Mouse (Mus musculus) ES-E14 (cell line): ENCODE results near the gene Sox18. TPM values are rescaled to one million over a fixed set of nuclear protein-coding genes. Genes with fewer than 3 reads are reported as not detected.
A peak's percentile ranks its signal among the peaks of the same experiment; 100 is the strongest.

Source experiments
- DNase-seq: peaks from one replicate; pipeline ENCODE4 v3.0.0-alpha.2; 2013; ENCODE audit warnings: low read depth, low spot score
- H3K27ac ChIP-seq: 2 replicates; pipeline ENCODE4 v1.5.1; 2012; ENCODE audit warnings: low read depth, mild to moderate bottlenecking, low read length, moderate library complexity, mixed read lengths; ENCODE audit not compliant: poor library complexity, insufficient read depth, severe bottlenecking
- H3K36me3 ChIP-seq: 2 replicates; pipeline ENCODE4 v1.6.1; 2012; ENCODE audit warnings: mild to moderate bottlenecking, low read length, moderate library complexity, mixed read lengths; ENCODE audit not compliant: control insufficient read depth, poor library complexity, insufficient read depth, severe bottlenecking
- H3K4me1 ChIP-seq, 2 experiments: fragments of 150-350 bp in 1 of 2; sonication (generic) in 1 of 2; 2 replicates each; pipeline ENCODE4 v1.6.1; 2012; ENCODE audit warnings: low read length in 2 of 2, mild to moderate bottlenecking in 1 of 2, mixed read lengths in 1 of 2; ENCODE audit not compliant: control insufficient read depth in 2 of 2, insufficient read depth in 2 of 2, poor library complexity in 1 of 2
- H3K4me3 ChIP-seq, 2 experiments: fragments of 150-350 bp in 1 of 2; sonication (generic) in 1 of 2; 2 replicates each; pipeline ENCODE4 v1.5.1; 2012; ENCODE audit warnings: low read length in 2 of 2, low read depth in 1 of 2, mild to moderate bottlenecking in 1 of 2, mixed read lengths in 1 of 2; ENCODE audit not compliant: insufficient read depth in 1 of 2, poor library complexity in 1 of 2, severe bottlenecking in 1 of 2
- H3K9ac ChIP-seq: 2 replicates; pipeline ENCODE4 v1.6.1; 2012; ENCODE audit warnings: low read depth, mild to moderate bottlenecking, low read length, mixed read lengths; ENCODE audit not compliant: poor library complexity, insufficient read depth, severe bottlenecking
- H3K9me3 ChIP-seq: fragments of 150-350 bp; sonication (generic); 2 replicates; pipeline ENCODE4 v1.6.1; 2012; ENCODE audit warnings: low read depth, mild to moderate bottlenecking, low read length; ENCODE audit not compliant: control insufficient read depth, insufficient read depth
- CHD2 ChIP-seq: IDR thresholded peaks from 2 replicates; pipeline ENCODE4 v1.6.1; 2014; ENCODE audit warnings: mild to moderate bottlenecking, low read depth, low read length, inconsistent platforms
- HCFC1 ChIP-seq: IDR thresholded peaks from 2 replicates; pipeline ENCODE4 v1.6.1; 2012; ENCODE audit warnings: low read length, inconsistent platforms, borderline replicate concordance; ENCODE audit not compliant: insufficient read depth
- MAFK ChIP-seq: IDR thresholded peaks from 2 replicates; pipeline ENCODE4 v1.6.1; 2014; ENCODE audit warnings: mild to moderate bottlenecking, low read depth, low read length, inconsistent platforms; ENCODE audit not compliant: insufficient read depth
- ZC3H11A ChIP-seq: IDR thresholded peaks from 2 replicates; pipeline ENCODE4 v1.6.1; 2012; ENCODE audit warnings: low read depth, mild to moderate bottlenecking, inconsistent platforms, low read length, borderline replicate concordance
- ZNF384 ChIP-seq: IDR thresholded peaks from 2 replicates; pipeline ENCODE4 v1.6.1; 2012; ENCODE audit warnings: low read depth, low read length, inconsistent platforms
- in situ Hi-C, 2 experiments: fragments of 600-800 bp; cut with MboI; formaldehyde crosslinking; loops; one replicate each; pipeline ENCODE4 v1.15.1; 2025; ENCODE audit warnings: low sequenced_read_pairs in 2 of 2, inconsistent platforms in 1 of 2; ENCODE audit not compliant: unreplicated experiment in 2 of 2
- total RNA-seq: library from RNA; depleted of rRNA; stranded (reverse); fragments of 300-350 nt; gene quantifications from 2 replicates; pipeline ENCODE4 v1.2.3, GENCODE M21; 2012; rRNA removed

The Sox18 gene
- 0.36 and 0.42 TPM in 2 replicates for total RNA-seq

DNA sequence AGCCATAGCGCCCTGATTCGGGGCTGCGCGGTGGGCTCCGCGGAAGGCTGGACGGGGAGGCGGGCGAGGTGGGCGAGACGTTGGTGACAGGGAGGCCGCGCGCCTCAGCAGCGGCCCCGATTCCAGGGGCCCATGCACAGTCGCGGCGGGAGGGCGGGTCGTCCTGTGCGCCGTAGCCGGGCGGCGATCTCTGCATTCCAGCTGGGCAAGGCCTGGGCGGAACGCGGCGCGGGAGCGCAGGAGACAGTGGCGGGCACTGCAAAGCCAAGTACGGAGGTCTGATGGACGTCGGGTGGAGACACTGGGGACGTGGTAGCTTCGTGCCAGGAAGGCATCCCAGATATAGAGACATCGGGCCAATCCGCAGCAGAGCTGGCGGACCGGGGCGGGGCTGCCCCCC, at the start of gene Sox18:
TSS of gene Sox18 (minus strand) at position 315 of the 400 bp plus-strand sequence.
- Histone ChIP-seq H3K9ac (peak within 1 kb of the TSS; percentile 0), H3K27ac (no peak within 1 kb of the TSS), H3K4me3 (peak within 1 kb of the TSS; percentile 51 to 54), H3K36me3 (no peaks in the 10 kb centered on the region), H3K9me3 (no peaks in the 10 kb centered on the region), H3K4me1 (peaks cover 0 to 12% of the 10 kb centered on the region in 2 experiments; a peak in 1 of 4 replicates)
- in situ Hi-C loops = no loop called here
- DNase-seq = no peak
- TF ChIP-seq MAFK = no peak
- no peak for TF ChIP-seq CHD2

DNA sequence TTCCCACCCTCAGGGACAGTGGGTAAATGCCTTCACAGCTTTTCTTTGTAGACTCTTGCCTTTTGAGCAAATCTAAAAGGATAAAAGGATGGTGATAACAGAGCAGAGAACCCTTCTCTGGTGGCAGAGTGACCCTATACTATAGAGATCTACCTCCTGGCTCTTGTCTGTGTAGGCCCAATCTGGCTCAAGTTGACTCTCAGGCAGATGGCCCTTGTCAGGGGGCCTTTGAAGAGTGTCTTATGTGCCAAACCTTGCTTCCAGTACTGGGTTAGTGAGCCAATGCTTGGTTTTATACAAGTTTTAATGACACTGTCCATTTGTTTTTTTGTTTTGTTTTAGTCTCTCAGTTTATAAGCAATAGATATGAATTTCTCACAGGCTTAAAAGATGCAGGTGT, 49.8 kb upstream of the Sox18 start:
- Histone ChIP-seq H3K4me1 (no peaks in the 10 kb centered on the region), H3K27ac (no peak overlapping the region), H3K9me3 (no peaks in the 10 kb centered on the region), H3K9ac (no peak overlapping the region), H3K4me3 (no peak overlapping the region), H3K36me3 (no peaks in the 10 kb centered on the region)
- TF ChIP-seq ZC3H11A = no peak
- DNase-seq = no peak
- in situ Hi-C loops = loop anchor here in 1 of 2 experiments (5.0 kb wide), 1 partner anchor 136 kb away; no protein-coding TSS in a partner anchor

DNA sequence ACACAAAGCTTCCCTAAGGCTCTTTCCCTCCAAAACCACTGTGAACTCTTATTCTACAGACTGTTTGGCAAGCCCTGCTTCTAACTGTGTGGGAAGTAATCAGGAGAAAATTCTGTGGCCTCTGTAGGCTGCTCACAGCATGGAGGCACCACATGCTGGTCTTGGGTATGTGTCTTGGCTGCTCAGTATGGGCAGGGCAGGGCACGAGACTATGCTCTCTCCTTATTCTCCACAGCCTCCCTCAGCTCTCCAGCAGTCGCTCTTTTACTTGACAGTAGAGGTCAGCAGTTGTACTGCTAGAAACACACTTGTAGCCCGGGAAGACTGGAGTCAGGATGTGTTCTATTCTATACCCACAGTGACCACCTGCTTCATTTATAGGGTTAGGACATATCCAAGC, 48.6 kb upstream of the Sox18 start:
- H3K27ac ChIP-seq = no peak overlapping the region
- H3K4me3 ChIP-seq = no peak overlapping the region
- in situ Hi-C loops = loop anchor here in 1 of 2 experiments (5.0 kb wide), 1 partner anchor 137 kb away; no protein-coding TSS in a partner anchor
- no peaks in the 10 kb centered on the region for H3K36me3 ChIP-seq
- no peak for TF ChIP-seq ZC3H11A
- DNase-seq = no peak
- H3K9me3 ChIP-seq = no peaks in the 10 kb centered on the region
- H3K4me1 ChIP-seq = peaks cover 0 to 4% of the 10 kb centered on the region in 2 experiments; a peak in 1 of 4 replicates
- no peak overlapping the region for H3K9ac ChIP-seq

DNA sequence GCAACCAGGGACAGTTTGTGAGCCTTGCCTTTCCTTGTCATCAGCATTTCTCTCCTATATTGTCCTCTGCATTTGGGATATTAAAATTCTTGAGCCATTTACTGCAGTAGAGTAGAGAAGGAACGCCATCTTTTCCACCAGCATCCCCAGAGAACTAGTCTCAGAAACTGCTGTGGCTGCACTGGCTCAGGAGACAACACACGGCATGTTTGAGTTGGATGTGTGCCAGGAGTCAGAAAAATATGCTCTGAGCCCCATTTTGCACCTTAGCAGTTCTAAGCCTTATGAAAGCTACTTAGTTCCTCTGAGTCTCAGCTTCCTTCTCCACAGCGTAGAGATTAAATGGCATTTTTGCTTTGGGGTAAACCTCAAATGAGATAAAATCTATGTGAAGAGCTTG, 45.6 kb upstream of the Sox18 start:
- no peak overlapping the region for H3K9ac ChIP-seq
- H3K4me3 ChIP-seq = no peak overlapping the region
- in situ Hi-C loops = no loop called here
- H3K9me3 ChIP-seq = no peaks in the 10 kb centered on the region
- no peak for TF ChIP-seq MAFK
- TF ChIP-seq HCFC1 = no peak
- TF ChIP-seq ZNF384 = no peak
- no peak for TF ChIP-seq ZC3H11A
- no peak for TF ChIP-seq CHD2
- no peak overlapping the region for H3K27ac ChIP-seq
- H3K36me3 ChIP-seq = no peaks in the 10 kb centered on the region
- DNase-seq = no peak
- H3K4me1 ChIP-seq = peaks cover 0 to 7% of the 10 kb centered on the region in 2 experiments; a peak in 1 of 4 replicates

DNA sequence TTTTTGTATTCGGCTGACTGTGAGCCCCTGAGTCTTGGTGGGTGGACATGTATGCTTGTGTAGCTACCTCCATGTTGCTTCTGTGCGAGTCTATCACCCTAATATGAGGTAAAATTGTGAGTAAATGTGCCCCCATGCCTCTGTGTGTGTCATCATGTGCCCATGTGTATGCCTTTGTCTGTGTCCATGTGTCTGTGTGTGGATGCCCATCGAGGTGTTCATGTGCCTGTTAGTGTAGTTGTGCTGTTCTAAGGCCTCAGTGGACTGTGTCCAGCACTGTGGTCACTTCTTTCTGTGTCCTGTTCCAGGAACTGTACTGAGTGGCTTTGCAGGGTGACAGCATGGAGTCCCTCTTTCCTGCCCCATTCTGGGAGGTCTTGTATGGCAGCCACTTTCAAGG, 43.9 kb upstream of the Sox18 start:
- Histone ChIP-seq H3K9me3 (no peaks in the 10 kb centered on the region), H3K36me3 (no peaks in the 10 kb centered on the region), H3K27ac (no peak overlapping the region), H3K4me3 (no peak overlapping the region), H3K9ac (0 out of 2 replicates have a peak overlapping the region, but pooled peaks have one; percentile 30), H3K4me1 (peaks cover 0 to 7% of the 10 kb centered on the region in 2 experiments; a peak in 1 of 4 replicates)
- no peak for DNase-seq
- in situ Hi-C loops = no loop called here
- TF ChIP-seq ZNF384 (no peak), MAFK (no peak), CHD2 (no peak), ZC3H11A (no peak), HCFC1 (no peak)
